Mouse (Mus musculus) ES-E14 (cell line): ENCODE measurements around the gene Foxf1. TPM values are rescaled to one million over a fixed set of nuclear protein-coding genes. Genes with fewer than 3 reads are reported as not detected.
A peak's percentile ranks its signal among the peaks of the same experiment; 100 is the strongest.

Experiments
- DNase-seq: peaks from one replicate; pipeline ENCODE4 v3.0.0-alpha.2; 2013; ENCODE audit warnings: low read depth, low spot score
- H3K27ac ChIP-seq: 2 replicates; pipeline ENCODE4 v1.5.1; 2012; ENCODE audit warnings: low read depth, mild to moderate bottlenecking, low read length, moderate library complexity, mixed read lengths; ENCODE audit not compliant: poor library complexity, insufficient read depth, severe bottlenecking
- H3K36me3 ChIP-seq: 2 replicates; pipeline ENCODE4 v1.6.1; 2012; ENCODE audit warnings: mild to moderate bottlenecking, low read length, moderate library complexity, mixed read lengths; ENCODE audit not compliant: control insufficient read depth, poor library complexity, insufficient read depth, severe bottlenecking
- H3K4me1 ChIP-seq, 2 experiments: fragments of 150-350 bp in 1 of 2; sonication (generic) in 1 of 2; 2 replicates each; pipeline ENCODE4 v1.6.1; 2012; ENCODE audit warnings: low read length in 2 of 2, mild to moderate bottlenecking in 1 of 2, mixed read lengths in 1 of 2; ENCODE audit not compliant: control insufficient read depth in 2 of 2, insufficient read depth in 2 of 2, poor library complexity in 1 of 2
- H3K4me3 ChIP-seq, 2 experiments: fragments of 150-350 bp in 1 of 2; sonication (generic) in 1 of 2; 2 replicates each; pipeline ENCODE4 v1.5.1; 2012; ENCODE audit warnings: low read length in 2 of 2, low read depth in 1 of 2, mild to moderate bottlenecking in 1 of 2, mixed read lengths in 1 of 2; ENCODE audit not compliant: insufficient read depth in 1 of 2, poor library complexity in 1 of 2, severe bottlenecking in 1 of 2
- H3K9ac ChIP-seq: 2 replicates; pipeline ENCODE4 v1.6.1; 2012; ENCODE audit warnings: low read depth, mild to moderate bottlenecking, low read length, mixed read lengths; ENCODE audit not compliant: poor library complexity, insufficient read depth, severe bottlenecking
- H3K9me3 ChIP-seq: fragments of 150-350 bp; sonication (generic); 2 replicates; pipeline ENCODE4 v1.6.1; 2012; ENCODE audit warnings: low read depth, mild to moderate bottlenecking, low read length; ENCODE audit not compliant: control insufficient read depth, insufficient read depth
- CHD2 ChIP-seq: IDR thresholded peaks from 2 replicates; pipeline ENCODE4 v1.6.1; 2014; ENCODE audit warnings: mild to moderate bottlenecking, low read depth, low read length, inconsistent platforms
- HCFC1 ChIP-seq: IDR thresholded peaks from 2 replicates; pipeline ENCODE4 v1.6.1; 2012; ENCODE audit warnings: low read length, inconsistent platforms, borderline replicate concordance; ENCODE audit not compliant: insufficient read depth
- MAFK ChIP-seq: IDR thresholded peaks from 2 replicates; pipeline ENCODE4 v1.6.1; 2014; ENCODE audit warnings: mild to moderate bottlenecking, low read depth, low read length, inconsistent platforms; ENCODE audit not compliant: insufficient read depth
- ZC3H11A ChIP-seq: IDR thresholded peaks from 2 replicates; pipeline ENCODE4 v1.6.1; 2012; ENCODE audit warnings: low read depth, mild to moderate bottlenecking, inconsistent platforms, low read length, borderline replicate concordance
- ZNF384 ChIP-seq: IDR thresholded peaks from 2 replicates; pipeline ENCODE4 v1.6.1; 2012; ENCODE audit warnings: low read depth, low read length, inconsistent platforms
- in situ Hi-C, 2 experiments: fragments of 600-800 bp; cut with MboI; formaldehyde crosslinking; loops; one replicate each; pipeline ENCODE4 v1.15.1; 2025; ENCODE audit warnings: low sequenced_read_pairs in 2 of 2, inconsistent platforms in 1 of 2; ENCODE audit not compliant: unreplicated experiment in 2 of 2
- total RNA-seq: library from RNA; depleted of rRNA; stranded (reverse); fragments of 300-350 nt; gene quantifications from 2 replicates; pipeline ENCODE4 v1.2.3, GENCODE M21; 2012

Gene Foxf1
- total RNA-seq, 1 experiment: 1.1 TPM

GRCm38 (mm10) chr8:121072406-121073130 lies 11.6 kb upstream of the Foxf1 start:
- Histone ChIP-seq H3K9me3 (no peaks in the 10 kb centered on the region), H3K27ac (no peak overlapping the region), H3K4me3 (no peak overlapping the region), H3K9ac (no peak overlapping the region), H3K4me1 (peaks cover 0 to 2% of the 10 kb centered on the region in 2 experiments; a peak in 1 of 4 replicates), H3K36me3 (no peaks in the 10 kb centered on the region)
- no peak for TF ChIP-seq CHD2
- no peak for TF ChIP-seq ZNF384
- no peak for TF ChIP-seq HCFC1
- TF ChIP-seq MAFK: no peak
- no peak for TF ChIP-seq ZC3H11A
- in situ Hi-C loops: no loop called here
- no peak for DNase-seq

- no peak overlapping the region for H3K9ac ChIP-seq
- no peak for TF ChIP-seq ZNF384
- TF ChIP-seq ZC3H11A: no peak
- TF ChIP-seq MAFK: no peak
- TF ChIP-seq HCFC1: no peak
- no peak for TF ChIP-seq CHD2
- no peaks in the 10 kb centered on the region for H3K9me3 ChIP-seq
- no peaks in the 10 kb centered on the region for H3K36me3 ChIP-seq
- peak overlapping the region in 1 of 2 experiments; percentile 28; a peak in 1 of 4 replicates for H3K4me3 ChIP-seq
- in situ Hi-C loops: no loop called here
- peaks cover 0 to 2% of the 10 kb centered on the region in 2 experiments; a peak in 1 of 4 replicates for H3K4me1 ChIP-seq
- DNase-seq: no peak
- no peak overlapping the region for H3K27ac ChIP-seq
These were observed 10.7 kb upstream of the Foxf1 start for GRCm38 (mm10) chr8:121073174-121074107.

GRCm38 (mm10) chr8:121074108-121074847 lies 9.9 kb upstream of the Foxf1 start:
- peaks cover 0 to 2% of the 10 kb centered on the region in 2 experiments; a peak in 1 of 4 replicates for H3K4me1 ChIP-seq
- in situ Hi-C loops: no loop called here
- no peaks in the 10 kb centered on the region for H3K36me3 ChIP-seq
- H3K27ac ChIP-seq: no peak overlapping the region
- H3K9ac ChIP-seq: no peak overlapping the region
- no peak for TF ChIP-seq MAFK
- TF ChIP-seq ZNF384: no peak
- no peak for TF ChIP-seq HCFC1
- no peak for TF ChIP-seq ZC3H11A
- no peak for TF ChIP-seq CHD2
- no peaks in the 10 kb centered on the region for H3K9me3 ChIP-seq
- DNase-seq: no peak
- H3K4me3 ChIP-seq: no peak overlapping the region

- no peak for DNase-seq
- peaks cover 0 to 2% of the 10 kb centered on the region in 2 experiments; a peak in 1 of 4 replicates for H3K4me1 ChIP-seq
These were observed 9.4 kb upstream of the Foxf1 start for GRCm38 (mm10) chr8:121074848-121075145.

More at GRCm38 (mm10) chr8:121074848-121075145, 9.4 kb upstream of the Foxf1 start:
- Histone ChIP-seq H3K9me3 (no peaks in the 10 kb centered on the region), H3K9ac (no peak overlapping the region), H3K27ac (no peak overlapping the region), H3K4me3 (no peak overlapping the region), H3K36me3 (no peaks in the 10 kb centered on the region)
- in situ Hi-C loops: no loop called here
- no peak for TF ChIP-seq HCFC1
- TF ChIP-seq CHD2: no peak
